Mouse (Mus musculus) E14TG2a.4 (cell line): Measurements from ENCODE around the gene Rpl27.

Source experiments
- CTCF ChIP-seq: conservative IDR thresholded peaks from 2 replicates; pipeline ENCODE4 v1.5.1; 2014; ENCODE audit warnings: low read length
- POU5F1 ChIP-seq: IDR thresholded peaks from 2 replicates; pipeline ENCODE4 v1.6.1; 2014; ENCODE audit warnings: low read length, borderline replicate concordance

DNA sequence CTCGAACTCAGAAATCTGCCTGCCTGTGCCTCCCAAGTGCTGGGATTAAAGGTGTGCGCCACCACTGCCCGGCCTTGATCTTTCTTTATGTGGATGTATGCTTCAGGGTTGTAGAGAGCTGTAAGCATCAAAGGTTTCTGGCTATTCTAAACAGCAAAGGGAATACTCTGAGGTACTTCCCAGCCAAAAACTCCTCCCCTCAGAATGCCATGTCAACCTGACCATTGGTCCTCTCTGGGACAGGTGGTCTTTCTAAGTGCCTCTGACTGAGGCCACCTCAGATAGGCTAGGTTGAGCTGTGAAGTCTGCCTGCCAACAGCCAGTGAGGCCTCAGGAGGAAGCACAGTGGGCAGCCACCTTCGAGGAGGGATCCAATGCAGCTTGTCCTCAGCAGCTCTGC, 6.8 kb downstream of the Rpl27 start:
- no peak for TF ChIP-seq CTCF
- TF ChIP-seq POU5F1, result no peak
